Mouse (Mus musculus) liver, embryonic 18 days (tissue): ENCODE results near the gene Adrb1. TPM values are rescaled to one million over a fixed set of nuclear protein-coding genes. Genes with fewer than 3 reads are reported as not detected.

Experiments
- polyA plus RNA-seq: library from polyadenylated mRNA; depleted of rRNA; stranded (reverse); fragments of >200 nt; gene quantifications from 2 replicates; pipeline ENCODE4 v1.2.3, GENCODE M21; 2012; rRNA removed

Adrb1 gene
- polyA plus RNA-seq, result 0.64 and 0.84 TPM in 2 replicates

DNA sequence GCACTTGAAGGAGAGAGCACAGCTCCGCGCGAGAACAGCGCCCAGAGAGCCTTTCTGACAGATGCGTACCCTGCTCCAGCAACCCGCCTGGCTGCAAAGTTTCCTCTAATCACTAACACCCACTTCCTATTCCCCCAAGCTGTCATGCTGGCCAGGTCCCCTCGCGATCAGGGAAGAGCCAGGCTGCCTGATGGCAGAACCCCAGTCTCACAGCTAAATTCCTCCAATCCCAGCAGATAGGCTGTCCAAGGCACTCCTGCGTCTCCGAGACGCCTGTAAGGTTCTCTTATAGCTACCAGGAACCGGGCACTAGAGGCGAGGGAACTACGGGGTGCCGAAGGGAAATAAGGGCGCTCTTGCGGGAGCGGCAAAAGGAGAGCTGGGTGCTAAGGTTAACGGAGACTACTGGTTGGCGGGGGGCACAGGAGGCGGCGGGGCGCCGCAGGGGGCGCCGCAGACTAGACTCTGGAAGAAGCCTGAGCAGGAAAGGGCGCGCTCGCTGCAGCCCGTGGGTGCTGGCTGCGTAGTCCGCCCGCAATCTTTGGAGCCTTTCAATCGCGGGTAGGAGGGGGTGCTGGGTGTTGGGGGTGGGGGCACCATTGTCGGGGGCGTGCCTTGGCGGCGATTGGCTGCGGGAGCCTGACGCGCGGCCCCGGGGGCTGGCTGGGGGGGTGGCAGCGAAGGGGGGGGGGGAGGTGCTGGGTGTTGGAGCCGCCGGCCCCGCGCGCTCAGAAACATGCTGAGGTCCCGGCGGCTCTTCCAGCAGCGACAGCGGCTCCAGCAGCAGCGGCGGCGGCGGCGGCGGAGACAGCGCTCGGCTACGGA is at the start of gene Adrb1:
Gene Adrb1, plus strand, starts transcription at position 813 of the 825 bp plus-strand sequence.

Other genes with a start within 250 kb of the Adrb1 start
- gene Dclre1a, start 174.0 kb upstream of the Adrb1 start, polyA plus RNA-seq, result 7.9 and 9.1 TPM in 2 replicates
- 4.5 and 5.0 TPM in 2 replicates for gene Nhlrc2, start 173.9 kb upstream of the Adrb1 start, polyA plus RNA-seq
- 2.2 and 2.6 TPM in 2 replicates for gene Ccdc186, start 100.0 kb downstream of the Adrb1 start, polyA plus RNA-seq
- gene Tdrd1, start 104.0 kb downstream of the Adrb1 start, polyA plus RNA-seq, result 0.01 TPM in 2 replicates
- 0.01 TPM in 2 replicates for gene Vwa2, start 152.1 kb downstream of the Adrb1 start, polyA plus RNA-seq